Mouse (Mus musculus): ENCODE measurements around the gene Abhd12b. TPM values are rescaled to one million over a fixed set of nuclear protein-coding genes. Genes with fewer than 3 reads are reported as not detected.

Gene Abhd12b
- polyA plus RNA-seq, 1 experiment from 2014 or later, result not detected

- H3K27ac ChIP-seq, result no peak overlapping the region
- WGBS, result 88% methylated on average over 5 of the region's 5 CpGs
- H3K36me3 ChIP-seq (replicated peaks), result no peaks in the 10 kb centered on the region
- H3K4me1 ChIP-seq, result peaks cover 11% of the 10 kb centered on the region
- peaks cover 18% of the 10 kb centered on the region for H3K27me3 ChIP-seq (ENCODE audit: poor library complexity, severe bottlenecking)
- DNase-seq (ENCODE audit: extremely low spot score, low spot score), result no peak
- no peak overlapping the region for H3K4me3 ChIP-seq
- no peaks in the 10 kb centered on the region for H3K9me3 ChIP-seq
These were observed 67.5 kb downstream of the Abhd12b start for GRCm38 (mm10) chr12:70221425-70221824.

DNA sequence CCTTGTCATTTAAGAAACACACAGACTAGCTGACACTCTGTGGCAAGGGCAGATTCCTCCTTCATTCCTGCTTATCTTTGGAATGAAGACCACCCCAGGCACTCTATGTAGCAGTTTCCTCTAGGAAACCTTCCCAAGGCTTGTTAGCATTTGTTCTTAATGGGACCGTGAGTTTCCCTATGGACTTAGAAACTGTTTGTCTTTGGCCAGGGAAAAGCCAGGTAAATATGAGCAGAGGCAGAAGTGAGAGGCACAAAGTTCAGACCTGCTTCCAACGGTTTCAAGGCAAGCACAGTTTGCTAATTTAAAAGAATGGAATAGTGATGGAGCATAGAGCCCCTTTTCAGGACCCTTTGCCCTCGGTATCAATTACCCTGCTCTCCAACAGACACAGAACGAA, 69.4 kb downstream of the Abhd12b start:
- Histone ChIP-seq H3K9me3 (no peaks in the 10 kb centered on the region), H3K27ac (no peak overlapping the region), H3K4me3 (no peak overlapping the region), H3K36me3 (replicated peaks) (no peaks in the 10 kb centered on the region), H3K27me3 (ENCODE audit: poor library complexity, severe bottlenecking) (peaks cover 37% of the 10 kb centered on the region), H3K4me1 (peaks cover 26% of the 10 kb centered on the region)
- no peak for DNase-seq (ENCODE audit: extremely low spot score, low spot score)
- 74% methylated on average over 4 of the region's 4 CpGs for WGBS

GRCm38 (mm10) chr12:70226655-70227054, 72.7 kb downstream of the Abhd12b start:
- peaks cover 34% of the 10 kb centered on the region for H3K4me1 ChIP-seq
- no peaks in the 10 kb centered on the region for H3K9me3 ChIP-seq
- peak overlapping the region; percentile 59 for H3K4me3 ChIP-seq
- H3K27me3 ChIP-seq (ENCODE audit: poor library complexity, severe bottlenecking), result peaks cover 65% of the 10 kb centered on the region
- 29% methylated on average over 5 of the region's 5 CpGs for WGBS
- no peak for DNase-seq (ENCODE audit: extremely low spot score, low spot score)
- no peaks in the 10 kb centered on the region for H3K36me3 ChIP-seq (replicated peaks)
- H3K27ac ChIP-seq, result peak overlapping the region; percentile 74

- Histone ChIP-seq H3K36me3 (replicated peaks) (no peaks in the 10 kb centered on the region), H3K4me1 (peaks cover 41% of the 10 kb centered on the region), H3K27me3 (ENCODE audit: poor library complexity, severe bottlenecking) (peaks cover 67% of the 10 kb centered on the region), H3K27ac (peak overlapping the region; percentile 74), H3K9me3 (no peaks in the 10 kb centered on the region), H3K4me3 (peak overlapping the region; percentile 59)
- DNase-seq (ENCODE audit: extremely low spot score, low spot score), result peak; percentile 53
- WGBS, result 1% methylated on average over 52 of the region's 52 CpGs
These were observed 73.4 kb downstream of the Abhd12b start for GRCm38 (mm10) chr12:70227121-70227932.

DNA sequence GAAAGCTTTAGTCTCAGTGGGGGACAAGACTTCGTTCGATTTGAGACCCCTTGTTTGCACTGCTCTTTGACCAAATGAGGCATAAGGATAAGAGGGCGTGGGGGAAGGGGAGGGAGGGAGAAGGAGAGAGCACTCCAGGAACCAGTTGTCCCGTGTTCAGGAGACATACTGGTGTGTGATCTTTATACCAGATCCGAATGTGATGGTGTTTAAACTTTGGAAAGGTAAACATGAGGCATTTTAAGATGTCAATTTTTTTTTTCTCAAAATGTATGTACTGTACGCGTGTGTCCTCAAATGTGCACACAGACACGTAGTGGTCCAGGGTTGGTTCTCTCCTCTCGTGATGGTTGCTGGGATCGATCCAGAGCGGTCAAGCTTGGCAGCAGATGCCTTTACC, 74.2 kb downstream of the Abhd12b start:
- H3K4me3 ChIP-seq, result peak overlapping the region; percentile 59; the same call in 1 of the 2 replicates
- H3K27me3 ChIP-seq (ENCODE audit: poor library complexity, severe bottlenecking), result peaks cover 74% of the 10 kb centered on the region
- no peaks in the 10 kb centered on the region for H3K9me3 ChIP-seq
- DNase-seq (ENCODE audit: extremely low spot score, low spot score), result no peak
- 61% methylated on average over 11 of the region's 11 CpGs for WGBS
- no peaks in the 10 kb centered on the region for H3K36me3 ChIP-seq (replicated peaks)
- peaks cover 42% of the 10 kb centered on the region for H3K4me1 ChIP-seq
- H3K27ac ChIP-seq, result 0 out of 2 replicates have a peak overlapping the region, but pooled peaks have one; percentile 74

- no peaks in the 10 kb centered on the region for H3K36me3 ChIP-seq (replicated peaks)
- peak within 1 kb of the TSS; percentile 48; the same call in 1 of the 2 replicates for H3K27ac ChIP-seq
- no peak for DNase-seq (ENCODE audit: extremely low spot score, low spot score)
- peaks cover 46% of the 10 kb centered on the region for H3K4me1 ChIP-seq
- H3K4me3 ChIP-seq, result no peak within 1 kb of the TSS
- 89% methylated on average over 2 of the region's 2 CpGs for WGBS
- H3K9me3 ChIP-seq, result no peaks in the 10 kb centered on the region
- H3K27me3 ChIP-seq (ENCODE audit: poor library complexity, severe bottlenecking), result peaks cover 65% of the 10 kb centered on the region
These were observed 77.4 kb downstream of the Abhd12b start, which contains the start of gene Pygl for GRCm38 (mm10) chr12:70231294-70231693. TSS of gene Pygl (minus strand) at chr12:70231488.

- WGBS, result 40% methylated on average over 5 of the region's 5 CpGs
- no peak overlapping the region for H3K27ac ChIP-seq
These were observed 78.1 kb downstream of the Abhd12b start for GRCm38 (mm10) chr12:70232020-70232544.

More at GRCm38 (mm10) chr12:70232020-70232544, 78.1 kb downstream of the Abhd12b start:
- peaks cover 58% of the 10 kb centered on the region for H3K27me3 ChIP-seq (ENCODE audit: poor library complexity, severe bottlenecking)
- DNase-seq (ENCODE audit: extremely low spot score, low spot score), result no peak
- no peaks in the 10 kb centered on the region for H3K9me3 ChIP-seq
- no peaks in the 10 kb centered on the region for H3K36me3 ChIP-seq (replicated peaks)
- no peak overlapping the region for H3K4me3 ChIP-seq
- H3K4me1 ChIP-seq, result peaks cover 38% of the 10 kb centered on the region

Other genes starting within 250 kb of the Abhd12b start
- gene Sav1, start 167.1 kb upstream of the Abhd12b start, polyA plus RNA-seq (2016; fragmentation: Nextera tagmentation; extraction: Ambion mirVana), result 2.0 and 3.4 TPM in 2 replicates
- 8.9 and 9.7 TPM in 2 replicates for gene Nin, start 40.4 kb upstream of the Abhd12b start, polyA plus RNA-seq (2016; fragmentation: Nextera tagmentation; extraction: Ambion mirVana)
- gene Pygl, start 77.3 kb downstream of the Abhd12b start, polyA plus RNA-seq (2016; fragmentation: Nextera tagmentation; extraction: Ambion mirVana), result 9.7 and 10.8 TPM in 2 replicates
- 8.7 and 10.1 TPM in 2 replicates for gene Trim9, start 193.5 kb downstream of the Abhd12b start, polyA plus RNA-seq (2016; fragmentation: Nextera tagmentation; extraction: Ambion mirVana)